Mouse (Mus musculus) NIH3T3 (cell line): ENCODE results near the gene Prkcb.

Experiments used
- DNase-seq: peaks from one replicate; pipeline ENCODE4 v3.0.0-alpha.2; 2012; ENCODE audit warnings: low read depth

Prkcb gene

DNA sequence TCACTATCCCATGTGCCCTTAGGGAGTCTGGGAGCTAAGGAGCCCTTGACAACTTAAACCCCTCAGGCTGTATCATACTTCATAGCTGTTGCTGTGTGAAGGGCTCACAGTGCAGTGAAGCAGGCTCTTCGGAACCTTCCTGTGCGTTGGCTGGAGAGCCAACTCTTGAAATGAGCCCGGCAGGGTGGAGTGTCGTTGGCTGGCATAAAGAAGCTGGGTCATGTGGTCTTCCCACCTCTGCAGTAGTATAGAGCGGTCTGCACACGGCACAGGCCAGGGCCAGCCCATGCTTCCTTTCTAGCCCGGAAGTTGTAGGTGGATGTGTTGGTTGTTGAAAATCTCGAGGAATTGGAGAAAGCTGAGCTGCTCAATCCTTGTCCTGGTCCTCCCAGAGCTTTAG is 179.3 kb downstream of the Prkcb start:
- no peak for DNase-seq

DNA sequence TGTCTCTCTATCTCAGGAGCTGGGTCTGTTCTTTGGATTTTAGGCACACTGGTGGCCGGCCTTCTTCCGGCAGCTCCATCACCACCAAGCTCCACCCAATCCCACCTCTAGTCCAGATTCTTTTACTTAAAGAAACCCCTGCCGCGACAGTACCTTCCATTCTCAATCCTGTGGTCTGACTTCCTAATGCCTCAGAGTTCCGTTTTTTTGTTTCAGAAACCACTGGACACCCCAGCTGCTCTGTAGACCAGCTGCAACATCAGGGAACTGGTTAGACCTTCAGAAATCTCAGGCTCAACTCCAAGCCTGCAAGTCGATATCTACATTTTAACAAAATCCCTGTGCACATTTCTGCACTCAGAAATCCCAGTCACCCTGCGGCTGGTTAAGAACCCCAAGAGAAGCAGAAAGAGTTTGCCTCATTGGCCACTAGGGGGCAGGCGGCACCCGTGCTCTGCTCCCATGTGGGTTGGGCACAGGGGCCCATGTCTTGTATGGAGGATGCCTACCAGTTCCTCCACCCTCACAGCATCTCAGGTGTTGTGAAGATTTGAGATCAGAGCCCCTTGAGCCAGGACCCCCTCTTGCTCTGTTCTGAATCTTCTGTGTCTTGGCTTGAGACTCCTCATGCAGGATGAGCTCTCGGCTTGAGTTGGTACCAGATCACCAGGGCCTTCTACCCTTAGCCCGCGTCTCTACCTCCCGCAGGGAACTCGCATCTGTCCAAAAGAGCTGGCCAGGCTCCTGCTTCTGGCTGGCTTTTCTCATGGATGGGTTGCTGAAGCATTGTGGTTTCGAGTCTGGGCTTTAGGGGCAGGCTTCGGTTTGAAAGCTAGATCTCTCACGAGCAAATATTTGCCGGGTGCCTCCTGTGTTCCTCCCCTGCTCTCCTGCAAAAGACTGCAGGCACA is 182.1 kb downstream of the Prkcb start:
- DNase-seq: peak; percentile 73

DNA sequence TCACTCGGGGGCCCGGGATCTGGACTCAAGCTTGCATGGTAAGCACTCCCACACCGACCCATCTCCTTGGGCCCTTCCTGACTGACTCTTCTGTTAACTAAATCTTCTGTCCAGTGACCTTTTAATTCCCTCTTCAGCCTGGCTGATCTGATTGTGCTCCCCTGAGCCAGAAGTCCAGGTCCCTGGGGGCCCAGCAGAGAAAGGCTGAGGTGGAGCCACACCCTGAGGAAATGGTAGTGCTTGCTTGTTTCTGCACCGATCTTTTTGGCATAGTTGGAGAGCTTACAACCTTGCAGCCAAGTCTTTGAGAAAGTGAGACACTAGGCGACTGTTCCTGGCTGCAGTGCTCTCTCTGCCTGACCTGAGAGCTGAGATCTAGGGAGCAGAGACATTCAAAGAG is 183.7 kb downstream of the Prkcb start:
- no peak for DNase-seq

DNA sequence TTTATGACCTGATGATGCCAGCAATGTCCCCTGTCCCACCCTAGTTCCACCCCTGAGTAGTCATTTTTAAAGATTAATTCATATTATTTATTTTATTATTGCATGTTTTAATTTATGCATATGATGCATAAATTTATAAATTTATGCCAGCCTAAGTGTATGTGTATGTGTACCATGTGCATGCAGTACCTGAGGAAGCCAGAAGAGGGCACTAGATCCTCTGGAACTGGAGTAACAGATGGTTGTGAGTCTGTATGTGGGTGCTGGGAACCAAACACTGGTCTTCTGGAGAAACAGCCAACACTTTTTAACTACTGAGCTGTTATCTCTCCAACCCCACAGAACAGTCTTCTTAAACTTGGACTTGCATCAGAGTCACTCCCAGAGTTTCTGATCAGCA is 186.5 kb downstream of the Prkcb start:
- no peak for DNase-seq

DNA sequence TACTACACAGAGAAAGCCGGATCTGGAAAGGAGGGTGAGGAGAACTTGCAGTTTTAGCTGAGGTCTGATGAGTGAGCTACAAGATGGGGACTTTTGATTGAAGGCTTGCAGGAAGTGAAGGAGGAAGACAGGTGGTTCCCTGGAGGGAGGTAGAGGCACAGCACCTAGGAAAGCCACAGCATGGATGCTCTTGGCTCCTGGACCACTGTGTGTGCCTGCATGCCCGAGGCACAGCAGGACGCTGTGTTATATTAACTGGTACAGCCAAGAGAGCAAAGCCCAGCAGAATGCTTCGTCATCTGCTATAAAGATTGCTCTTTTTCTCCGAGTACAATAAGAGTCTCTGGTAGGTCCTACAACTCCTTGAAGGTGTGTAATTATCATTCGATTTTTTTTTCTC is 188.1 kb downstream of the Prkcb start:
- no peak for DNase-seq

DNA sequence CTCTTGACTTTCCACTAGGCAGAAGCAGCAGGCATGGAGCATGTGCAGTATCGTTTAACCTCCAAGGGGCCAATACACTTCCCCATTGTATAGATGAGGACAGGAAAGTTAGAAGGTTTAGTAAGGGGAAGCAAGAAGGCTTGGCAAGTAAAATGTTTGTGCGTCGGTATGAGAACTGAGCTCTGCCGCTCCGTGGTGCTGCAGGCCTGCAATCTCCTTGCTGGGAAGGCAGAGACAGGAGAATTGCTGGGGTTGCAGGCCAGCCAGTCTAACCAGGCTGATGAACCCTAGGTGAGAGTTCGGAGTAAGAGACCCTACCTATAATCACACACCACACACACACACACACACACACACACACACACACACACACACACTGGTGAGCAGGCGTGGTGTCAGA is 188.6 kb downstream of the Prkcb start:
- DNase-seq: no peak

DNA sequence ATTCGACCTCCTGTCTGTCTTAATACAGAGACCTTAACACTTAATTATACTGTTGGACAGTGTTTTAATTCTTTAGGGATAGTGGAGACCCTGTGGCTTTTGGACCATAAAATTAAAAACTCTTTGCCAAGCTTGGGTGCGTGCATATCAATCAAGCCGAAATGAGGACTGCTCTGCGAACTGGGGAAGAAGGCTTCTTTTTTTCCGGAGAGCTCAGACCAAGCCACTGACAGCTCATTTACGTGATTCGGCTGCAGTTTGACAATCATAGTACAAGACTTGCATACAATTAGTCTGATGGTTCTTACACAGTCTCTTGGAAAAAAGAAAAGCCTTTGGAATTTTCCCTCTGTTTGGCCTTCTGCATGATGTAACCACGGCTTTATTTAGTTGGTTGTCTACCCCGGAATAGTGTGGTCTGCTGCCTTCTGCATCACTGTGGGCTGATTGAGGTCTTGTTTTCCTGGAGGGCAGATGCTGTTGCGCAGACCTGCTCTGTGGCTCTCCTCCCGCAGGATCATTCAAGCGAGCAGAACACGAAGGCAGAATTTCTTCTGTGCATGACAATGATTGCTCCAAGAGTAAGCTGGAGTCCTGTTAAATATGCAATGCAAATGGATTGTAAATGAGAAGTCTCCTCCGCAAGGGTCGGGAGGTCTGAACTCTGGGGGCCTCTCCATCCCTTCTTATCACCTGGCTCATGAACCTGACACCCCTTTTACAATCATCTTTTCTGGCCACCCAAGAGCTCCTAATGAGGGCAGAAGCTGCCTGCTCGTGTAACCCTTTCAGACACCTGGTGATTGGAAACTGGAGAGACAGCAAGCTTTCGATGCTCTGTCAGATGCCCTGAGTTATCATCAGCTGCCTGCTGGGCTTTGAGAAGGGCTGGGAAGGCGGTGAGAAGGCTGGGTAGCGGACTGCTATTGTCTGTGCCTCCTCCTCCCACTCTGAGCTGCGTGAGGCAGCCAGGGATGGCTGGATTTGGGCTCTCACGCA is 189.3 kb downstream of the Prkcb start:
- no peak for DNase-seq

DNA sequence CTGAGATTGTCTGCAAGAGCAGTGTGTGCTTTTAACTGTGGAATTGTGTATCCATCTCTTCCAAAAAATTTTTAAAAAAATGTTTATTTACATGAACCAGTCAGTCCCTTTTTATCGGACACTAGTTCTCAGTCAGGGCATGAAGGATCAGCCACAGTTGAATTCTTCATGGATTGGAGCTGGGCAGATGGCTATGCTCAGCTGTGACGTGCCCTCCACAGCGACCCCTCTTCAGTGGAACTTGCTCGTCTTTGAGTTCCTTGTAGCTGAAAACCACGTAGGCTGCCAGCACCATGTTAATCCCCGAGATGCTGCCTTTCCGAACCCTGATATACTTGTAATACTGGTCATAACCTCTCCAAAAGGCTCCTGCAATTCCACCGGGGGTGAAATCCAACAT is 195.4 kb downstream of the Prkcb start:
- DNase-seq: no peak

DNA sequence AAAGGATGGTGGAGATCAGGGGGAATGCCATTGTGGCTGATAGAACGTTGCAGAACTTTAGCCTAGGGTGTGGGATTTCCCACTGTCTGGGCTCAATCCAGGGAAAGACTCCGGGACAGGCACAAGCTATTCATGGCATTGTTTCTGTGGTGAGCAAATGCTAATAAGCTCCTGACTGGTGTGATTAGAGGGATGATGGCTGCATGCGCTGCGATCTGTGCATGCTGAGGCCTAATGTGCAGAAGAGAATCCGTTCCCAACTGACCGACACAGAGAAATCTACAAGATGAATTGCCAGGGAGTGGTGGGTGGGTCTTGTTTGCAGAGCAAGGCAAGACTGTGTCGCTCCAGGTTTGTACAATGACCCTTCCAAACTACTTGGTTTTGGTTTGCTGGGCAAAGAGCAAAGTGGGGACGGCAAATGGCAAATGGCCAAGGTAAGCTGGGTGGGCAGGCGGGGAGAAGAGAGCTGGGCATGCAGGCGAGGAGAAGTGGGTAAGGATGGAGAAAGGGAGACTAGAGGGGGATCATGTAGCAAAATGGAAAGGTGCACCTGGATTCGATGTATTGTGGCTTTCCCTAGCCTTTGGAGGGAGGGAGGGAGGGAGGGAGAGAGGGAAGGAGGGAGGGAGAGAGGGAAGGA is 199.5 kb downstream of the Prkcb start:
- DNase-seq: no peak

DNA sequence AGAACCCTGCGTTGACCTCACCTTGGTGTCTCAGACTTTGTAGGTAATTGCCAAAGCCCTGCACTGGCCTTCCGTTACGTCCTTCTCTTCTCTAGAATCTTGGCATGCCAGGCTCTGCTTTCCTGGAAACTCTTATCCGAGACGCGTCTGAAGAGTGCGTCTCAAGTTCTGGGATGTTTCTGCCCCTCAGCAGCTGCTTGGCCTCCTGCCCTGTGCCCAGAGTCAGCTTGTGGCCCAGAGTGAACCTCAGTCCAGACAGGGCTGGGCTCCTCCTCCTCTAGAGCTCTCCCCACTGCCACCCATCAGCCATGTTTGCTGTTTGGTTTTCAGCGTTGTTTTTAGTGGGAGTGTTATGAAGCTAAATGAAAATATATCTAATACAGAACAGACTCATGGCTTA is 203.5 kb downstream of the Prkcb start:
- no peak for DNase-seq

DNA sequence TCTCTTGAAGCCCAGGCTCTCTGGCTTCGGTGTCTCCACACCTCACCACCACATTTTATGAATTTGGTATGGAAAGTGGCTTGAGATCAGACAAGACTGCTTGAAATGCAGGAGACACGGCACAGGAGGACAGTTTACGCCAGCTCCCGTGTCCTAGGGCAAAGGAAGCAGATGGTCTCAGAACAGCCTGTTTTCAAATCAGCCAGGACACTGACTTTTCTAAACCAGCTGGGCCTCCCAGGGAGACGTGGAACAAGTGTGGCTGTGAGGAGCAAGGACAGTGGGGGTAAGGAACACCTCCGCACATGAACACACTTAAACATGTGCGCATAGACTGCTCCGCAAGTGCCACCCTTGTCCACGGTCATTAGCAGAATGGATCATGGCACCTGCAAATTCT is 204.4 kb downstream of the Prkcb start:
- DNase-seq: no peak

DNA sequence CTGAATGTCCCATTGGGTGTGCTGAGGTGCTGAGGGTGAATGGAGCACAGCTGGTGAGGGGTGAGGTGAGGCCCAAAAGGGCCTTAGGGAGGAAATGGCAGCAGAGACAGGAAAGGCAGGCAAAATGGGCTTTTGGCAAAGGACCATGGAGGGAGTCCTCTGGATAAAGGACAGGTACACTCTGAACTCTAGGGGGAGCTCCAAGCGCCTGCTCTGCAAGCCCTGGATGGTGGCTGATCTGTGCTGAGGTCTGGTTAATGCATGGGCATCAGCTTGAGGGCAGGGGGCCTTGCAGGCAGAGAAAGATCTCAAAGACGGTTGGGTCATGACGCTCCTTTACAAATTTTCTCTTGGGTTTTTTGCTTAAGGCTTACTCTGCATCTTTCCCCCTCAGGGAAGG is 205.5 kb downstream of the Prkcb start:
- peak; percentile 48 for DNase-seq

DNA sequence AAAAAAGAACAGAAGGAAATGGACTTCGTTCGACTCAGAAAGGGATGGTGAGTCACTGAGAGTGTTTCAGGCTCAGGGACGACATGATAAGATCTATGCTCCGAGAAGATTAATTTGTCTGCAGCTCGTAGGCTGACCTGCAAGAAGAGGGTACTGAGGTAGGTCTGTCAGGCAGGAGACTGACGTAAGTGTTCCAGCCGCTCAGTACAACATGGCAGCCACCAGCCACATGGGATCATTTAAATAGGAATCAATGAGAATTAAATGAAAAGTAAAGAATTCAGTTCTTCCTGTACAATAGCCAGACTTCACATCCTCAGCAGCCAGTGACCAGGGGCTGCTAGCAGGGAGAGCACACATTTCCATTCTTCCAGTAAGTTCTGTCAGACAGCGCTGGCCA is 209.0 kb downstream of the Prkcb start:
- no peak for DNase-seq

DNA sequence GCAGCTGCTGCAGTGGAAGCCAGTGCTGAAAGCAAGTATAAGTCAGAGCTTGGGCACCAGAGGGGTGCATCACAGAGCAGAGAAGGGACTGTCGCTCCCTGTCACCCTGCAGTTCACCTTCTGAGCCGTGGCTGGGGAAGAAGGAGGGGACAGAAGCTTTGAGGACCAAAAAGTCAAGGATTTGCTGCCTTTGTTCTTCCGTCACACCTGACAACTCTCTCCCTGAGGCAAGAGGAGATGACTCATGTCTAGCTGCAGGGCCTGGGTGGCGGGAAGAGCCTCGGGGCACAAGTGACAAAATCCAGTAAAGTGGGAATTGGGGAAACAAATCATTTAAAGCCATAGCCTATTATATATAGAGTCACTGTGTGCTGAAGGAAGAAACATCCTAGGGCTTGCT is 209.9 kb downstream of the Prkcb start:
- no peak for DNase-seq

DNA sequence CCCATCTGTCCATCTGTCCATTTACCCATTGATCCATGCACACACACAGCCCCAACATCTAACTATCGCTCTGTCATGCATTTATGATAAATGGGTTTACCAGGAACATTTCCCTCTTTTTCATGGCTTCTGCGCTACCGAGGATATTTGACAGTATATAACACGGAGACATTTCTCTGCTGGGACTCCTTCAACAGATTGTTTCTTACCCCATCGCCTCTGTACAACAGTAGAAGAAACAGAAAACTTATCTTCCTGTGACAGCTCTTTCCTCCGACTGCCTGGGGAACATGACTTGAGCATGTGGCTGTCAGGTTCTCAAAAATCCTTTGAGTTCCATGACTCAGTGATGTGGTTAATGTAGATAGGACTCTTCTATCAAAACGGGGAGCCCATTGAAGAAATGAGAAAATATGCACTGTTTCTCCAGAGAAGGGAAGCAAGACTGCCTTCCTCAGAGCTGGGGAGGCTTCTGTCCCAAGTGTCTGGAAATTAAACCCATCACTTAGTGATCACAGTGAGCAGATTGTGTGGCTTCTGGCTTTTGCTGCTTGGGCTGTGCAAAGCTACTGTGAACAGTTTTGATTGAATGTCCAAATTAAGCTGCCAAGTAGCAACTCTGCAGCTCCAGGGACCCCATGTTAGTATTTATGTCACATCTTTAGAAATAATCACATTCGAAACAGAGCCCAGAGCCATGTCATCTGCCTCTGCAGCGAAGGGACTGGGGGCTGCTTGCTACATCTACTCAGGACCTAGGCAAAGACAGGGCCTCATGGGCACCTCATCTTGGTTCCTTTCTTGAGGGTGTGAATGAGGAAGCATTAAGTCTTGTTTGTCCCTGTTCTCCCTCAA is 211.4 kb downstream of the Prkcb start:
- no peak for DNase-seq

DNA sequence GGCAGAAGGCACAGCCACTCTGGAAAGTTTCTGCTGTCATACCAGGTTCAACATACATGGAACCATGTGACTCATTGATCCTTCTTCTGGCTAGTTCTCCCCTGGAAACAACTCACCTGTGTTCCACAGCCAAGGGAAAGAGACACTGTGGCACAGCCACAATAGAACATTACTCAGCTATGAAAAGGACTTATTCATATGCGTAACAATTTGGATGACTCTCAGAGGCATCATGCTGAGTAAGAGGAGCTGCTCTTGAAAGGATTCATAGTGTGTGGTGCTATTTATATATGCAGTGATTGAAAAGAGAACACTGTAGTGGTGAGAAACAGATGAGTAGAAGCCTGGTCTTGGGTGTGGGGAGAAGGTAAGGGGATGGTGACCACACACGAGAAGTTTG is 217.9 kb downstream of the Prkcb start:
- no peak for DNase-seq

DNA sequence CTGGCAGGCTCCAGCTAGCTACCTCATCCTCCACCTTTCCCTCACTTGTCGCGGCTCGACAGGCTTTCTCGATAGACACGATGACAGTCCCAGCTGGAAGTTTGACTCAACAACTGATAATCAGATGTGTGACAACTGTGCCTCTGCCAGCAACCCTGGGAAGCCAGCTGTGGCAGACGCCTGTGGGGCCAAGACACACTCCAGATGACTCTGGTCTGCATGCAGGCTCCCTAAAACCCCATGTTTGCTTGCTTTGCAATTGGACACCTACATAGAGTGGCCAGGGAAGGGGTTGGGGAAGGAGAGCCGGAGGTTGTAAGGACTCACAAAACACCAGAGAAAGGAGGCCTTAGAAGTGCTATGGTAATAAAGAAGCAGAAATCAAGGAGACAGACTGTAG is 221.4 kb downstream of the Prkcb start:
- no peak for DNase-seq

DNA sequence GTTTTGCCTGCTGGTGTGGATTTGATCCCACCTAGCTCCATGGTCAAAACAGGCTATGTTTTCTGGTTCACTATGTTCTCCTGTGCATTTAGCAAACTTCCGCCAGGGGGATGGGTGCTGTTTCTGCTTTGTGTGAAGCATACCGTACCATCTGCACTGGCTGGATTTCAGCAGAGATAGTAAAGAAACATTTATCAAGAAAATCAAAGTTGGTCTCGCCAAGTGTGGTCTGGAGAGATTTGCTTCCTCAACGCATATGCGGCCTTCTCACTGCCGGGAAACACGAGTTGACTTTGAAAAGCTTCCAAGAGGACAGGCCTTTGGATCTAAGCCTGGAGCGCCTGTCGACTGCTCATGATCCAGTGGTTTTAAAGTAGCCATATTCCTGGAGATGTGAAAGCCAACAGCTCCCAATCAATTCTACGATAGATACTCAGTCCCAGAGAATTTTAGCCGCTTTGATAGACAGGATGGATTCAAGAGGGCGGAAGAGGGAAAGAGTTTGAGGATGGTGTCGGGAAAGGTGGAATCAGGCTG is 223.9 kb downstream of the Prkcb start:
- DNase-seq: peak; percentile 4

DNA sequence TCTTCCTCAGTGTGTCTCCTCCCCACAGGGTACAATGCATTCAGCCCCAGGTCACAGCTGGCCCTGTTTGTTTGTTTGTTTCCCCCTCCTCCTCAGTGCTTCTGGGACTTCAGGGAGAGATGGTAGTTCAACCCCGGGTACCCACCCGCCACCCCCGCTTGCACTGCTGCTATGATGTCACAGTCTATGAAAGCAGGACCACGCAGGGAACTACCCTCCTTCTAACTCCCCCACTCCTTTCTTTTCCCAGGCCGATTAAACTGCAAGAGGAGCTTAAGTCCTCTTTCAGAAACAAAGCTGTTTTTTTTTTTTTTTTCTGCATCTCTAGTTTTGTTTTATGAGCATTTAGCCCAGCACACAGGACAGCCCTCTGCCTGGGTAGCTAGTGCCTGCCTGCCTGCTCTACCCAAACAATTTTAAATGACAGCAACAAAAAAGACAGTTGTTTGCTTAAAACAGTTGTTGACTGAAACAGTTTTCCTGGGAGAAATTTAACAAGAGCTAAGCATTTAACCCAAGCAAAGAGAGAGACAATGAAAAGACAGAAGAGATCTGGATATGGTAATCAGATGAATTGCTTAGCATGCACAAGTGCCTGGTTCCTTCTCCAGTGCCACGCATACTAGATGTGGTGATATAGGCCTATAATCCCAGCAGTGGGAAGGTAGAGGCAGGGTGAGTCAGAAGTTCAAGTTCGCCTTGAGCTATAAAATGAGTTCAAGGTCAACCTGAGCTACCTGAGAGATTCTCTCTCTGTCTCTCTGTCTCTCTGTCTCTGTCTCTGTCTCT is 232.5 kb downstream of the Prkcb start:
- DNase-seq: no peak

DNA sequence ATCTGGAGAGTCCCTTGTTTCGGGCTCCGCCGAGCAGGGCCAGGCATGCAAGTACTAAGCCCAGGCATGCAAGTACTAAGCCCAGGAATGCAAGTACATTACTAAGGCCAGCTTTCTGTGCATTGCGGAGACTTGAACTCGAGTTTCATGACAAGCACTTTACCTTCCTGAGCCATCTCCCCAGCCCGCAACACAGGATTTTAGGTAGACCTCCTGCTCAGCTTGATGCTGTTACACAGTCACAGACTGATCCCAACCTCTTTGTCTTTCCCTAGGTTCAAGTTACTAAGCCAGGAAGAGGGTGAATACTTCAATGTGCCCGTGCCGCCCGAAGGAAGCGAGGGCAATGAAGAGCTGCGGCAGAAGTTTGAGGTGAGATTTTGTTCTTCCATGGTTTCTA is 239.7 kb downstream of the Prkcb start:
- DNase-seq: no peak
